Mouse (Mus musculus) cerebellum, postnatal 36 days (tissue): ENCODE data around the gene Hectd4.
A peak's percentile ranks its signal among the peaks of the same experiment; 100 is the strongest.

ENCODE experiments used
- DNase-seq, 2 experiments: peaks; one replicate each; pipeline ENCODE4 v3.0.0; 2021 to 2022; ENCODE audit warnings: mixed read lengths in 2 of 2

Gene Hectd4

GRCm38 (mm10) chr5:121366449-121367225, 146.6 kb downstream of the Hectd4 start:
- DNase-seq, result no peak

GRCm38 (mm10) chr5:121367255-121367654, 147.2 kb downstream of the Hectd4 start:
- no peak for DNase-seq

GRCm38 (mm10) chr5:121371712-121372111, 151.7 kb downstream of the Hectd4 start:
- DNase-seq, result no peak

- no peak for DNase-seq
Measured at GRCm38 (mm10) chr5:121374790-121375189, 154.8 kb downstream of the Hectd4 start.

- DNase-seq, result peak; percentile 42 to 46
Measured at GRCm38 (mm10) chr5:121376972-121377371, 157.0 kb downstream of the Hectd4 start.

GRCm38 (mm10) chr5:121378678-121379256, 158.7 kb downstream of the Hectd4 start:
- no peak for DNase-seq

- DNase-seq, result no peak
Measured at GRCm38 (mm10) chr5:121380692-121381091, 160.7 kb downstream of the Hectd4 start.

GRCm38 (mm10) chr5:121383857-121384756, 164.1 kb downstream of the Hectd4 start:
- DNase-seq, result no peak

GRCm38 (mm10) chr5:121384757-121385460, 164.9 kb downstream of the Hectd4 start:
- DNase-seq, result peak in 1 of 2 experiments; percentile 70

- peak; percentile 90 to 96 for DNase-seq
Measured at GRCm38 (mm10) chr5:121385461-121386119, 165.6 kb downstream of the Hectd4 start, which contains the start of gene Trafd1. Gene Trafd1, minus strand, starts transcription at chr5:121385632.

GRCm38 (mm10) chr5:121386120-121386909, 166.3 kb downstream of the Hectd4 start:
- DNase-seq, result no peak

- no peak for DNase-seq
Measured at GRCm38 (mm10) chr5:121387126-121387525, 167.1 kb downstream of the Hectd4 start.

GRCm38 (mm10) chr5:121389106-121389505, 169.1 kb downstream of the Hectd4 start:
- DNase-seq, result no peak

GRCm38 (mm10) chr5:121389691-121390090, 169.7 kb downstream of the Hectd4 start:
- DNase-seq, result no peak

GRCm38 (mm10) chr5:121392667-121393380, 172.8 kb downstream of the Hectd4 start:
- peak; percentile 32 to 56 for DNase-seq

- DNase-seq, result no peak
Measured at GRCm38 (mm10) chr5:121393402-121393801, 173.4 kb downstream of the Hectd4 start.

GRCm38 (mm10) chr5:121395621-121396020, 175.6 kb downstream of the Hectd4 start:
- DNase-seq, result no peak

- DNase-seq, result peak; percentile 91 to 95
Measured at GRCm38 (mm10) chr5:121397187-121398145, 177.4 kb downstream of the Hectd4 start, which contains the start of gene Naa25. Gene Naa25, plus strand, starts transcription at chr5:121397936.
